Mouse (Mus musculus): ENCODE measurements around the gene Calhm6. TPM values are rescaled to one million over a fixed set of nuclear protein-coding genes. Genes with fewer than 3 reads are reported as not detected.

The Calhm6 gene
- total and polyA plus RNA-seq, 3 experiments = 0.17 to 0.58 (median 0.29) TPM

GRCm38 (mm10) chr10:34175870-34176606 is 48.3 kb upstream of the Calhm6 start:
- dilution Hi-C loops (cut with MboI; ENCODE audit: extremely low pct_ligation_motif_present, extremely low pct_unique_long_range_greater_than_20kb, low sequenced_read_pairs) (no loop called here), in situ Hi-C loops (cut with MboI; ENCODE audit: low pct_ligation_motif_present, low pct_unique_long_range_greater_than_20kb, low sequenced_read_pairs) (no loop called here)
- no peaks in the 10 kb centered on the region for H3K9me3 ChIP-seq (replicated peaks; ENCODE audit: low read length)
- peaks cover 4 to 31% of the 10 kb centered on the region in 2 experiments; a peak in 3 of 4 replicates for H3K4me1 ChIP-seq (ENCODE audit: control insufficient read depth in 1 of 2, insufficient read depth in 2 of 2)
- H3K27me3 ChIP-seq (replicated peaks) = no peaks in the 10 kb centered on the region
- H3K4me2 ChIP-seq (ENCODE audit: insufficient read depth, low read depth, poor library complexity, severe bottlenecking) = no peak overlapping the region
- H3K36me3 ChIP-seq (replicated peaks in 1 of 2; ENCODE audit: control insufficient read depth in 1 of 2, insufficient read depth in 1 of 2, low read length in 1 of 2) = no peaks in the 10 kb centered on the region
- H3K9ac ChIP-seq (ENCODE audit: insufficient read depth, low read depth) = no peak overlapping the region
- DNase-seq (ENCODE audit: extremely low read depth) = no peak
- H3K4me3 ChIP-seq (replicated peaks in 1 of 3; ENCODE audit: low read depth in 2 of 3, low read length in 2 of 3, poor library complexity in 1 of 3) = no peak overlapping the region
- no peaks in the 10 kb centered on the region for H3K79me2 ChIP-seq (replicated peaks; ENCODE audit: control insufficient read depth, extremely low read depth, insufficient read depth, poor library complexity, severe bottlenecking)
- no peak overlapping the region for H3K27ac ChIP-seq (ENCODE audit: insufficient read depth, low read depth)
- no peak for TF ChIP-seq ZC3H11A (IDR thresholded peaks at IDR 0.05; ENCODE audit: low read depth, low read length)
- TF ChIP-seq EP300 (IDR thresholded peaks at IDR 0.05; ENCODE audit: low read length) = no peak
- TF ChIP-seq TCF12 (IDR thresholded peaks at IDR 0.05; ENCODE audit: low read depth, low read length) = no peak
- TF ChIP-seq ETS1 (conservative IDR thresholded peaks at IDR 0.05; ENCODE audit: low read depth, low read length) = no peak
- TF ChIP-seq ZKSCAN1 (IDR thresholded peaks at IDR 0.05; ENCODE audit: borderline replicate concordance, low read depth, low read length) = no peak
- TF ChIP-seq PAX5 (IDR thresholded peaks at IDR 0.05; ENCODE audit: low read length) = no peak
- no peak for TF ChIP-seq UBTF (IDR thresholded peaks at IDR 0.05; ENCODE audit: low read depth, low read length)
- no peak for TF ChIP-seq RCOR1 (conservative IDR thresholded peaks at IDR 0.05; ENCODE audit: low read depth, low read length)
- TF ChIP-seq CHD1 (IDR thresholded peaks at IDR 0.05; ENCODE audit: low read depth, low read length) = no peak
- no peak for TF ChIP-seq TBP (conservative IDR thresholded peaks at IDR 0.05; ENCODE audit: low read depth, low read length)
- TF ChIP-seq GABPA (IDR thresholded peaks at IDR 0.05; ENCODE audit: insufficient replicate concordance, low read depth, low read length) = no peak
- no peak for TF ChIP-seq CTCF (conservative IDR thresholded peaks at IDR 0.05 in 1 of 2, IDR thresholded peaks at IDR 0.05 in 1 of 2; ENCODE audit: low read depth in 2 of 2, low read length in 2 of 2)
- TF ChIP-seq SMC3 (IDR thresholded peaks at IDR 0.05; ENCODE audit: low read depth, low read length) = no peak
- TF ChIP-seq ZNF384 (IDR thresholded peaks at IDR 0.05; ENCODE audit: low read depth, low read length) = no peak
- TF ChIP-seq BHLHE40 (IDR thresholded peaks at IDR 0.05; ENCODE audit: low read depth, low read length) = no peak

GRCm38 (mm10) chr10:34172663-34173282 is 45.0 kb upstream of the Calhm6 start:
- Histone ChIP-seq H3K79me2 (replicated peaks; ENCODE audit: control insufficient read depth, extremely low read depth, insufficient read depth, poor library complexity, severe bottlenecking) (no peaks in the 10 kb centered on the region), H3K4me3 (replicated peaks in 1 of 3; ENCODE audit: low read depth in 2 of 3, low read length in 2 of 3, poor library complexity in 1 of 3) (no peak overlapping the region), H3K9ac (ENCODE audit: insufficient read depth, low read depth) (no peak overlapping the region), H3K27ac (ENCODE audit: insufficient read depth, low read depth) (no peak overlapping the region), H3K4me1 (ENCODE audit: control insufficient read depth in 1 of 2, insufficient read depth in 2 of 2) (peaks cover 4 to 37% of the 10 kb centered on the region in 2 experiments; a peak in 3 of 4 replicates), H3K27me3 (replicated peaks) (no peaks in the 10 kb centered on the region), H3K9me3 (replicated peaks; ENCODE audit: low read length) (no peaks in the 10 kb centered on the region), H3K4me2 (ENCODE audit: insufficient read depth, low read depth, poor library complexity, severe bottlenecking) (no peak overlapping the region), H3K36me3 (replicated peaks in 1 of 2; ENCODE audit: control insufficient read depth in 1 of 2, insufficient read depth in 1 of 2, low read length in 1 of 2) (no peaks in the 10 kb centered on the region)
- in situ Hi-C loops (cut with MboI; ENCODE audit: low pct_ligation_motif_present, low pct_unique_long_range_greater_than_20kb, low sequenced_read_pairs) (no loop called here), dilution Hi-C loops (cut with MboI; ENCODE audit: extremely low pct_ligation_motif_present, extremely low pct_unique_long_range_greater_than_20kb, low sequenced_read_pairs) (no loop called here)
- no peak for DNase-seq (ENCODE audit: extremely low read depth)
- TF ChIP-seq EP300 (IDR thresholded peaks at IDR 0.05; ENCODE audit: low read length) = no peak
- TF ChIP-seq IRF4 (IDR thresholded peaks at IDR 0.05; ENCODE audit: low read depth, low read length) = no peak
- TF ChIP-seq TCF12 (IDR thresholded peaks at IDR 0.05; ENCODE audit: low read depth, low read length) = no peak
- TF ChIP-seq KAT2A (IDR thresholded peaks at IDR 0.05; ENCODE audit: insufficient replicate concordance, low read length) = no peak
- no peak for TF ChIP-seq MYC (IDR thresholded peaks at IDR 0.05; ENCODE audit: low read depth, low read length)
- TF ChIP-seq TBP (conservative IDR thresholded peaks at IDR 0.05; ENCODE audit: low read depth, low read length) = no peak
- TF ChIP-seq SIN3A (IDR thresholded peaks at IDR 0.05; ENCODE audit: low read length) = no peak
- TF ChIP-seq NELFE (IDR thresholded peaks at IDR 0.05; ENCODE audit: low read depth, low read length) = no peak
- no peak for TF ChIP-seq MEF2A (IDR thresholded peaks at IDR 0.05; ENCODE audit: borderline replicate concordance, low read depth, low read length)
